Mouse (Mus musculus) hindbrain, embryonic 15.5 days (tissue): ENCODE measurements at regions not wholly inside any gene's neighbourhood (a gene's known extent, or its start where the extent isn't known, plus 50 kb on each side); places are given as distances from the start of the nearest gene placed in this dataset.

ENCODE experiments used
- ATAC-seq: fragments of 200-750 bp; cut with Nextera tagmentation; 2 replicates; pipeline ENCODE4 v1.8.0; 2017; ENCODE audit warnings: low read depth, moderate number of reproducible peaks, moderate TSS enrichment; ENCODE audit not compliant: low FRiP score
- H3K27ac ChIP-seq: fragments of 300-500 bp; sonication (generic); replicated peaks from 2 replicates; pipeline ENCODE4 v1.5.1; 2015; ENCODE audit warnings: mild to moderate bottlenecking, inconsistent platforms
- H3K27me3 ChIP-seq: fragments of 300-500 bp; sonication (generic); 2 replicates; pipeline ENCODE4 v1.6.1; 2015; ENCODE audit warnings: control low read depth, inconsistent platforms
- H3K36me3 ChIP-seq: fragments of 300-500 bp; sonication (generic); 2 replicates; pipeline ENCODE4 v1.6.1; 2015; ENCODE audit warnings: control low read depth, inconsistent platforms
- H3K4me1 ChIP-seq: fragments of 300-500 bp; sonication (generic); replicated peaks from 2 replicates; pipeline ENCODE4 v1.6.1; 2015; ENCODE audit warnings: control low read depth, inconsistent platforms
- H3K4me2 ChIP-seq: fragments of 300-500 bp; sonication (generic); 2 replicates; pipeline ENCODE4 v1.6.1; 2015; ENCODE audit warnings: moderate library complexity, mild to moderate bottlenecking, inconsistent platforms
- H3K4me3 ChIP-seq: fragments of 300-500 bp; sonication (generic); 2 replicates; pipeline ENCODE4 v1.5.1; 2015; ENCODE audit warnings: mild to moderate bottlenecking, inconsistent platforms
- H3K9ac ChIP-seq: fragments of 300-500 bp; sonication (generic); 2 replicates; pipeline ENCODE4 v1.6.1; 2015; ENCODE audit warnings: inconsistent platforms
- H3K9me3 ChIP-seq: fragments of 300-500 bp; sonication (generic); 2 replicates; pipeline ENCODE4 v1.6.1; 2016; ENCODE audit warnings: control low read depth, inconsistent platforms
- WGBS: fragments of 180-500 bp; shearing (Covaris S2); methylation state at CpG from one replicate; pipeline ENCODE4 v1.1.7; 2015; 5-methylcytosine and 5-hydroxymethylcytosine counted together

DNA sequence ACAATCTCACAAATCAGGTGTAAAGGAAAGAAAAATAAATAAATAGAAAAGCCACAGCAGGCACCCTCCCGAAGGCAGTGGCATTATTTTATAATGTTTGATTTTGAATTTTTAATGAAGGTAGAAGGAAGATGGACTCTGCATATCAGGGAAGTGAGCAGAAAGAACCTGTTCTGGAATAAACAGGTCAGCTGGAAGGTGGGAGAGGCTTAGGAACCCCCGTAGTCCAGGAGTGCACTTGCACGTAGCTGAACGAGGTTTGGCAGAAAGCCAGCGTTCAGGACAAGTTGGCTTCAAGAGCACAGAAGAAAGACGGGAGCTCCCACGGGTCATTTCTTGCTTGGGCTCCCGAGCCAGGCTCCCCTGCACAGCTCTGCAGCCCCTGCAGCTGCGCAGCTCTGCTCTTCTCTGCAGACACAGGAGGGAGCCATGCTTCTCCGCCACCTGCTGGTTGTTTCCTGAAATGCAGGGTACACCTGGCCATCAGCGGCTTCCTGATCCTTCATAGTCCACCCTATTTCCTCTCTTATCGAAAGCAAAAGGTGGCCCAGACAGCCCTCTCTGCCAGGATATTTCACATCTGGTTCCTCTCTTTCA, 84.4 kb upstream of the Bace2 start:
- Histone ChIP-seq H3K4me3 (peak overlapping the region; percentile 28), H3K36me3 (no peaks in the 10 kb centered on the region), H3K4me2 (peak overlapping the region; percentile 56), H3K27me3 (no peaks in the 10 kb centered on the region), H3K27ac (peak overlapping the region; percentile 56), H3K4me1 (peaks cover 8% of the 10 kb centered on the region; the same call in 1 of the 2 replicates), H3K9me3 (no peaks in the 10 kb centered on the region), H3K9ac (peak overlapping the region; percentile 30; the same call in 1 of the 2 replicates)
- peak; percentile 96 for ATAC-seq
- 11% methylated on average over 12 of the region's 12 CpGs for WGBS

GRCm38 (mm10) chr16:97278913-97279312, 77.6 kb upstream of the Bace2 start:
- Histone ChIP-seq H3K27me3 (no peaks in the 10 kb centered on the region), H3K4me2 (no peak overlapping the region), H3K4me1 (0 out of 2 replicates have a peak, but pooled peaks cover 5% of the 10 kb centered on the region), H3K27ac (no peak overlapping the region), H3K9ac (no peak overlapping the region), H3K9me3 (no peaks in the 10 kb centered on the region), H3K36me3 (no peaks in the 10 kb centered on the region), H3K4me3 (no peak overlapping the region)
- ATAC-seq = no peak
- WGBS = 83% methylated on average over 1 of the region's 1 CpGs

DNA sequence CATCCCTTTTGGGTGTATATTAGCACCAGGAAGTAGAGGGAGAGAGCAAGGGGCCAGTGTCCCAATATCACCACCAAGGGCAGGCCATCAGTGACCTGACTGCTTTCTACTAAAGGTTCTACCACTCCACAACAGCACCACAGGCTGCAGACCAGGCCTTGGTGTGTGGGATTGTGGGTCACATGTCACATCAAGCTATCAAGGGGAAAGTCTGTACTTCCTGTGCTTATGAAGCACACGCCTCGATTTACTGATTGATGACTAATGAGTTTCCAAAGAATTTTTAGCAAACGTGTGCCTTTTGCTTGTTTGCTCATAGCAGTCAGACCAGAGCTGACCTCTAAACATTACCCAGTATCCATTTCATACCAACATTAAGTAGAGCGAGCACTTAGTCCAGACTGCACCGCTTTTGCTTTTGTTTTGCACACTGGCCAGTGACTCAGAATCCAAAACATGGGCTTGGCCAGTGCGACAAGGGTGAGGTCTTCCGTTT, 74.9 kb upstream of the Bace2 start:
- no peak for ATAC-seq
- H3K9ac ChIP-seq = no peak overlapping the region
- no peak overlapping the region for H3K4me2 ChIP-seq
- WGBS = 92% methylated on average over 7 of the region's 7 CpGs
- no peaks in the 10 kb centered on the region for H3K9me3 ChIP-seq
- H3K4me1 ChIP-seq = 0 out of 2 replicates have a peak, but pooled peaks cover 5% of the 10 kb centered on the region
- H3K36me3 ChIP-seq = no peaks in the 10 kb centered on the region
- H3K27me3 ChIP-seq = no peaks in the 10 kb centered on the region
- no peak overlapping the region for H3K27ac ChIP-seq
- no peak overlapping the region for H3K4me3 ChIP-seq

- H3K4me3 ChIP-seq = no peak overlapping the region
- H3K9ac ChIP-seq = no peak overlapping the region
- H3K4me1 ChIP-seq = 0 out of 2 replicates have a peak, but pooled peaks cover 5% of the 10 kb centered on the region
- H3K27ac ChIP-seq = 0 out of 2 replicates have a peak overlapping the region, but pooled peaks have one; percentile 0
- 41% methylated on average over 9 of the region's 9 CpGs for WGBS
- H3K36me3 ChIP-seq = no peaks in the 10 kb centered on the region
- no peaks in the 10 kb centered on the region for H3K9me3 ChIP-seq
- no peak for ATAC-seq
- H3K27me3 ChIP-seq = no peaks in the 10 kb centered on the region
- no peak overlapping the region for H3K4me2 ChIP-seq
These were observed 73.6 kb upstream of the Bace2 start for GRCm38 (mm10) chr16:97282943-97283342.

GRCm38 (mm10) chr16:97285886-97286447, 70.6 kb upstream of the Bace2 start:
- H3K4me2 ChIP-seq = no peak overlapping the region
- peaks cover 13% of the 10 kb centered on the region for H3K4me1 ChIP-seq
- H3K27me3 ChIP-seq = no peaks in the 10 kb centered on the region
- WGBS = 81% methylated on average over 8 of the region's 8 CpGs
- H3K9ac ChIP-seq = no peak overlapping the region
- H3K27ac ChIP-seq = no peak overlapping the region
- no peaks in the 10 kb centered on the region for H3K36me3 ChIP-seq
- no peak overlapping the region for H3K4me3 ChIP-seq
- H3K9me3 ChIP-seq = no peaks in the 10 kb centered on the region
- 0 out of 2 replicates have a peak, but pooled peaks have one; percentile 27 for ATAC-seq

DNA sequence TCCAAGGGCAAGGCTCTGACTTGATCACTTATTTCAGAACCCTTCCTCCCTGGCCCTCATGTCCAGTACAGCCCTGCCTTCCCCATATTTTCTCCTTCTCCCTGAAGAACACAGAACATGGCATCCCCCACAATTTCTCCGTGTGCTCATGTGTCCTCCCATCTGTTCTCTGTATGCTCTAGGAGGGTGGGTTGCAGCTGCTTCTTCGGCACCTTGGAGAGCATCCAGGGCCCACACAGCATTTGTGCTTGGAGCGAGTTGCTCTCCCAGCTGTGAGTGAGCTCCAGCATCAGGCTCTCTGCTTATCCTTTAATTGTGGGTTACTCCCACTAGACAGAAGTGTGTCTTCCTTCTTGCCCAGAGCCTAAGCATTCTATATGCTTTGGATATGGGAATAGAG, 69.8 kb upstream of the Bace2 start:
- peak; percentile 39; the same call in 1 of the 2 replicates for ATAC-seq
- no peak overlapping the region for H3K4me2 ChIP-seq
- WGBS = 35% methylated on average over 3 of the region's 3 CpGs
- H3K27ac ChIP-seq = no peak overlapping the region
- no peak overlapping the region for H3K4me3 ChIP-seq
- no peaks in the 10 kb centered on the region for H3K36me3 ChIP-seq
- no peaks in the 10 kb centered on the region for H3K9me3 ChIP-seq
- H3K27me3 ChIP-seq = no peaks in the 10 kb centered on the region
- H3K4me1 ChIP-seq = peaks cover 13% of the 10 kb centered on the region
- no peak overlapping the region for H3K9ac ChIP-seq

GRCm38 (mm10) chr16:97288634-97289033, 67.9 kb upstream of the Bace2 start:
- ATAC-seq = no peak
- Histone ChIP-seq H3K36me3 (no peaks in the 10 kb centered on the region), H3K9ac (no peak overlapping the region), H3K27ac (no peak overlapping the region), H3K27me3 (no peaks in the 10 kb centered on the region), H3K4me3 (no peak overlapping the region), H3K9me3 (no peaks in the 10 kb centered on the region), H3K4me2 (no peak overlapping the region), H3K4me1 (peaks cover 22% of the 10 kb centered on the region)
- WGBS = 21% methylated on average over 8 of the region's 8 CpGs

GRCm38 (mm10) chr16:97292484-97293048, 64.0 kb upstream of the Bace2 start:
- H3K27me3 ChIP-seq = no peaks in the 10 kb centered on the region
- WGBS = 4% methylated on average over 11 of the region's 11 CpGs
- H3K4me3 ChIP-seq = no peak overlapping the region

GRCm38 (mm10) chr16:97293273-97293672, 63.3 kb upstream of the Bace2 start:
- Histone ChIP-seq H3K9me3 (no peaks in the 10 kb centered on the region), H3K27ac (peak overlapping the region; percentile 63), H3K4me2 (peak overlapping the region; percentile 39), H3K4me1 (peaks cover 21% of the 10 kb centered on the region), H3K4me3 (no peak overlapping the region), H3K27me3 (no peaks in the 10 kb centered on the region), H3K9ac (no peak overlapping the region), H3K36me3 (no peaks in the 10 kb centered on the region)
- ATAC-seq = peak; percentile 87
- 7% methylated on average over 4 of the region's 4 CpGs for WGBS

More at GRCm38 (mm10) chr16:97292484-97293048, 64.0 kb upstream of the Bace2 start:
- Histone ChIP-seq H3K36me3 (no peaks in the 10 kb centered on the region), H3K27ac (peak overlapping the region; percentile 63), H3K9me3 (no peaks in the 10 kb centered on the region), H3K9ac (no peak overlapping the region), H3K4me2 (peak overlapping the region; percentile 39), H3K4me1 (peaks cover 22% of the 10 kb centered on the region)
- peak; percentile 49; the same call in 1 of the 2 replicates for ATAC-seq

DNA sequence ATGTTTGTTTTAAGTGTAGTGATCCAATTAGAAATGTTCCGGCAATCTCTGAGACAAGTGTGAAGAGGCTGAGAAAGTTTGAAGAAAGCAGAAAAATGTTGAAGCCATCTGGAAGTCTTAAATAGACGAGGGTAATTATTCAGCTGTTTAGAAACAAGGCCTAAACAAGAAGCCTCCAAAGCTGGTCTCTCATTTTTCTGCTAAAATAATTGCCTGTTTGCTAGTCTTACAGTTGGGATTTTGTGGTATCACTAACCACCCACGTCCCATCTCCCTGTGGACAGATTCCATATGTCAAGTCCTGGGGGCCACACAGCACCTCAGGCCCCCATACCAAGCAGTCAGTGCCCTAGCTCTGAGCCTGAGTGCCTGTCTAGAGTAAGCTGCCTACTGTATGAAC, 59.4 kb upstream of the Bace2 start:
- Histone ChIP-seq H3K36me3 (no peaks in the 10 kb centered on the region), H3K9ac (no peak overlapping the region), H3K27ac (no peak overlapping the region), H3K9me3 (no peaks in the 10 kb centered on the region), H3K4me1 (peaks cover 14% of the 10 kb centered on the region), H3K4me3 (no peak overlapping the region), H3K27me3 (no peaks in the 10 kb centered on the region), H3K4me2 (no peak overlapping the region)
- no peak for ATAC-seq
- 78% methylated on average over 3 of the region's 3 CpGs for WGBS

DNA sequence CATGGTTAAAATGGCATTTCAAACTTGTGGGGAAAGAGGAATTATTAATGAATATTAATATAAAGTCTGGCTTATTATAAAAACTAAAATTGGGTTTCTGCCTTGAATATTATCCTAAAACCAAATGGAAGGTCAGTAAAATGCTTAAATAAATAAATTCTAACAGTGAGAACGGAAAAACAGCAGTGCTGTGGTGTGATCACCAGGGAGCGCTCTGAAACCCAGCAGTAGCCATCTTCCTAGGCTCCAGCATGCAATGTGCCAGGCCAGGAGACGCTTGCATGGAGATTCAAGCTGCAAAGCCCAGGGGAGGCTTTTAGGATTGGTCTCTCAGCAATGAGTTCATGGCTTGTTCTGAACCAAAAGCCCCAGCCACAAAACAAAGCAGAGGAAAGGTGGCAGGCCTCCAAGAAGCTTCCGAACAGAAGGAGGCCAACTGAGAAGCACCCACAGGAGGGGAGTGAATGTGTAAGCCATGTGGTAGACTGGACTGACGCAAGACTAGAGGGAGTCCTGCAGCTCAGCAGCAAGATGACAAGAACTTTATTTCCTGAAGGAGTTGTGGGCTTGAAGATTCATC, 52.3 kb upstream of the Bace2 start:
- no peaks in the 10 kb centered on the region for H3K36me3 ChIP-seq
- H3K4me1 ChIP-seq = no peaks in the 10 kb centered on the region
- ATAC-seq = no peak
- H3K27ac ChIP-seq = no peak overlapping the region
- H3K4me2 ChIP-seq = no peak overlapping the region
- no peaks in the 10 kb centered on the region for H3K27me3 ChIP-seq
- H3K4me3 ChIP-seq = no peak overlapping the region
- H3K9ac ChIP-seq = no peak overlapping the region
- no peaks in the 10 kb centered on the region for H3K9me3 ChIP-seq
- 56% methylated on average over 5 of the region's 5 CpGs for WGBS
